Comparison of ENCODE assay signal across 31 mouse cellular contexts in genomic region chr11:53623573-53623972, GRCm38 (mm10). TPM values are rescaled to one million over a fixed set of nuclear protein-coding genes. Genes with fewer than 3 reads are reported as not detected.
DNase-seq lines count a peak whose midpoint lies in the region; ATAC-seq and TF ChIP-seq lines count a peak whose summit lies in the region.
"Had no signal": no experiment of that assay in that cellular context is flagged by ENCODE, and none has a peak within 500 bp of the region (broad histone marks: within the 10 kb centered on the region; RNA-seq: fewer than 3 reads in every experiment).

No protein-coding gene starts in this region.

- no peak for TF ChIP-seq RAD21 in MEL (IDR thresholded peaks at IDR 0.05; ENCODE audit: low read depth, low read length)

- H3K4me2 ChIP-seq in kidney, embryonic 16.5 days (replicated peaks; ENCODE audit: low read depth, low read length) = no peak overlapping the region
- H3K4me2 ChIP-seq: embryonic facial prominence, embryonic 13.5 days; embryonic facial prominence, embryonic 15.5 days; forebrain, embryonic 13.5 days; forebrain, embryonic 15.5 days had no signal

- H3K9ac ChIP-seq in MEL (ENCODE audit: control insufficient read depth, low read depth, low read length, poor library complexity, severe bottlenecking) = no peak overlapping the region
- H3K9ac ChIP-seq in kidney, embryonic 16.5 days (replicated peaks; ENCODE audit: low read length) = no peak overlapping the region
- H3K9ac ChIP-seq: embryonic facial prominence, embryonic 13.5 days; embryonic facial prominence, embryonic 15.5 days; forebrain, embryonic 13.5 days; forebrain, embryonic 15.5 days; forebrain, postnatal 0 days had no signal

- 72% methylated on average over 9 of the region's 9 CpGs for WGBS in kidney, embryonic 16.5 days

- peak overlapping the region; percentile 20 for H3K27ac ChIP-seq in MEL (ENCODE audit: control insufficient read depth, low read depth, low read length)
- no peak overlapping the region for H3K27ac ChIP-seq in kidney, embryonic 16.5 days (ENCODE audit: low read length)
- H3K27ac ChIP-seq: embryonic facial prominence, embryonic 13.5 days; embryonic facial prominence, embryonic 15.5 days; forebrain, embryonic 13.5 days; forebrain, embryonic 15.5 days had no signal

- peaks cover 0 to 72% of the 10 kb centered on the region in 2 experiments; a peak in 2 of 4 replicates for H3K36me3 ChIP-seq in MEL (ENCODE audit: control insufficient read depth in 1 of 2, insufficient read depth in 2 of 2, low read length in 2 of 2)
- no peaks in the 10 kb centered on the region for H3K36me3 ChIP-seq in kidney, embryonic 16.5 days (ENCODE audit: insufficient read depth, low read length)
- H3K36me3 ChIP-seq: embryonic facial prominence, embryonic 13.5 days; embryonic facial prominence, embryonic 15.5 days; forebrain, embryonic 15.5 days had no signal

- DNase-seq in MEL (ENCODE audit: low read depth, low spot score) = no peak
- no peak for DNase-seq in B cell, adult 2 months
- DNase-seq: adrenal gland, adult 8-10 months; adrenal gland, postnatal 14 days; adrenal gland, postnatal 36 days; cerebellum, adult 11 months; cerebellum, adult 18-20 months; cerebellum, adult 8-10 months; cerebellum, adult 9-11 months; cerebellum, postnatal 14 days; cerebellum, postnatal 36 days; embryo, embryonic 11 days; forebrain, postnatal 0 days had no signal

- no peak for TF ChIP-seq CTCF in MEL (IDR thresholded peaks at IDR 0.05 in 2 of 3, conservative IDR thresholded peaks at IDR 0.05 in 1 of 3; ENCODE audit: control insufficient read depth in 1 of 3, insufficient read depth in 1 of 3, low read depth in 2 of 3, low read length in 3 of 3, poor library complexity in 1 of 3, severe bottlenecking in 1 of 3)

- peak; percentile 79 for ATAC-seq in megakaryocyte, adult 5-6 weeks (ENCODE audit: poor library complexity, severe bottlenecking)
- peak; percentile 42 for ATAC-seq in monocyte, adult 5-6 weeks (replicated peaks; ENCODE audit: insufficient number of reproducible peaks, low FRiP score, low TSS enrichment, poor library complexity, severe bottlenecking)
- no peak for ATAC-seq in erythroid progenitor cell, adult 5-6 weeks (replicated peaks; ENCODE audit: low FRiP score, poor library complexity, severe bottlenecking)
- no peak for ATAC-seq in kidney, embryonic 16.5 days (ENCODE audit: low FRiP score, low TSS enrichment)
- ATAC-seq: activated CD4-positive, CD25-positive, alpha-beta regulatory T cell, adult 4 months; CD4-positive, CD25-positive, alpha-beta regulatory T cell, adult 4 months; forebrain, embryonic 13.5 days; forebrain, embryonic 15.5 days; forebrain, postnatal 0 days; Patski had no signal

- H3K4me3 ChIP-seq in MEL (ENCODE audit: control insufficient read depth in 1 of 2, insufficient read depth in 1 of 2, low read depth in 2 of 2, low read length in 2 of 2) = no peak overlapping the region
- no peak overlapping the region for H3K4me3 ChIP-seq in kidney, embryonic 16.5 days (ENCODE audit: low read length)
- H3K4me3 ChIP-seq: embryonic facial prominence, embryonic 13.5 days; embryonic facial prominence, embryonic 15.5 days; erythroblast, embryonic 14.5 days; forebrain, embryonic 13.5 days; forebrain, embryonic 15.5 days had no signal

- no peak for TF ChIP-seq POLR2A in MEL (IDR thresholded peaks at IDR 0.05; ENCODE audit: control insufficient read depth in 1 of 2, insufficient read depth in 1 of 2, low read depth in 1 of 2, low read length in 2 of 2, poor library complexity in 1 of 2)

- H3K79me2 ChIP-seq in MEL (ENCODE audit: control insufficient read depth, insufficient read depth, low read length, poor library complexity) = peaks cover 2% of the 10 kb centered on the region; the same call in 1 of the 2 replicates

- H3K27me3 ChIP-seq in MEL (ENCODE audit: control insufficient read depth in 1 of 2, insufficient read depth in 2 of 2, low read length in 2 of 2) = no peaks in the 10 kb centered on the region
- H3K27me3 ChIP-seq in kidney, embryonic 16.5 days (ENCODE audit: insufficient read depth, low read length) = no peaks in the 10 kb centered on the region
- H3K27me3 ChIP-seq: CH12.LX; embryonic facial prominence, embryonic 13.5 days; embryonic facial prominence, embryonic 15.5 days; forebrain, embryonic 13.5 days; forebrain, embryonic 15.5 days; Patski had no signal

- peak; percentile 65 to 78 for TF ChIP-seq EP300 in MEL (IDR thresholded peaks at IDR 0.05; ENCODE audit: low read depth in 1 of 2, low read length in 2 of 2)

- H3K4me1 ChIP-seq in MEL (ENCODE audit: control insufficient read depth in 1 of 2, insufficient read depth in 2 of 2, low read length in 2 of 2) = peaks cover 66 to 86% of the 10 kb centered on the region in 2 experiments
- no peaks in the 10 kb centered on the region for H3K4me1 ChIP-seq in kidney, embryonic 16.5 days (ENCODE audit: insufficient read depth, low read length)
- H3K4me1 ChIP-seq: embryonic facial prominence, embryonic 15.5 days; forebrain, embryonic 13.5 days; forebrain, embryonic 15.5 days had no signal

- no peaks in the 10 kb centered on the region for H3K9me3 ChIP-seq in MEL (replicated peaks; ENCODE audit: insufficient read depth, low read length)
- H3K9me3 ChIP-seq in kidney, embryonic 16.5 days (ENCODE audit: low read length) = no peaks in the 10 kb centered on the region
- H3K9me3 ChIP-seq: embryonic facial prominence, embryonic 13.5 days; embryonic facial prominence, embryonic 15.5 days; forebrain, embryonic 13.5 days; forebrain, embryonic 15.5 days had no signal

TF ChIP-seq in MEL, 35 proteins besides CTCF, POLR2A, EP300 and RAD21:
- peak; percentile 63 for TF ChIP-seq ETS1 (IDR thresholded peaks at IDR 0.05; ENCODE audit: low read depth, low read length)
- no peak for TF ChIP-seq ZKSCAN1 (IDR thresholded peaks at IDR 0.05; ENCODE audit: low read depth, low read length)
- TF ChIP-seq GATA1 (IDR thresholded peaks at IDR 0.05; ENCODE audit: low read depth, low read length) = peak; percentile 89
- TF ChIP-seq TCF12 (IDR thresholded peaks at IDR 0.05; ENCODE audit: low read depth, low read length) = 0 out of 2 replicates have a peak, but pooled peaks have one; percentile 35
- no peak for TF ChIP-seq MYB (IDR thresholded peaks at IDR 0.05; ENCODE audit: low read depth, low read length)
- TF ChIP-seq MXI1 (IDR thresholded peaks at IDR 0.05; ENCODE audit: low read depth, low read length) = no peak
- TF ChIP-seq USF1 (IDR thresholded peaks at IDR 0.05; ENCODE audit: low read depth, low read length) = no peak
- no peak for TF ChIP-seq MAFK (IDR thresholded peaks at IDR 0.05; ENCODE audit: borderline replicate concordance, low read depth, low read length)
- TF ChIP-seq MEF2A (IDR thresholded peaks at IDR 0.05; ENCODE audit: extremely low read depth, insufficient replicate concordance, low read depth, low read length, poor library complexity, severe bottlenecking) = no peak
- 0 out of 2 replicates have a peak, but pooled peaks have one; percentile 20 for TF ChIP-seq MAX (IDR thresholded peaks at IDR 0.05; ENCODE audit: low read length)

RNA-seq across cellular contexts. Expression of gene Il4, which starts 5.1 kb away (rescaled TPM):
- 9.4 and 10.4 TPM in 2 replicates for total RNA-seq in MEL (2012; rRNA removed)
- polyA plus RNA-seq in MEL (2012; ENCODE audit: insufficient read depth in 1 of 2, insufficient read length in 2 of 2, low read depth in 1 of 2, low replicate concordance in 2 of 2, missing spikeins in 1 of 2) = 1 to 10 TPM in 1 of 2 experiments, not detected in 1; 4.3 TPM
- 5.5 and 13.1 TPM in 2 replicates for total RNA-seq in megakaryocyte, adult 5-6 weeks (2015)
- 8.0 and 8.7 TPM in 2 replicates for total RNA-seq in megakaryocyte, adult 5-6 weeks (2017)
- total RNA-seq in monocyte, adult 5-6 weeks (2017) = 2.8 to 29.9 TPM (median 19.5 TPM) in 3 replicates
- total RNA-seq in erythroid progenitor cell, adult 5-6 weeks (2015; ENCODE audit: low replicate concordance) = 6.8 TPM in 1 of 2 replicates, not detected in the other
- not detected in 2 replicates for total RNA-seq in erythroid progenitor cell, adult 5-6 weeks (2017; ENCODE audit: low replicate concordance)
- 0.36 and 0.97 TPM in 2 replicates for polyA plus RNA-seq in kidney, embryonic 16.5 days (2015; fragmentation: Nextera tagmentation; extraction: Ambion mirVana)
- total RNA-seq: adrenal gland, adult 18-20 months; adrenal gland, adult 8-10 months; adrenal gland, postnatal 14 days; adrenal gland, postnatal 36 days; forebrain, postnatal 0 days had no signal
- polyA plus RNA-seq: brain, embryonic 14.5 days; erythroblast, embryonic 14.5 days had no signal

RNA-seq across cellular contexts. Expression of gene Il13, which starts 10.9 kb away (rescaled TPM):
- total RNA-seq in MEL (2012; rRNA removed) = not detected in 2 replicates
- polyA plus RNA-seq in MEL (2012; ENCODE audit: insufficient read depth in 1 of 2, insufficient read length in 2 of 2, low read depth in 1 of 2, low replicate concordance in 2 of 2, missing spikeins in 1 of 2) = not detected
- 0.18 TPM in 2 replicates for total RNA-seq in megakaryocyte, adult 5-6 weeks (2015)
- 0.28 and 0.62 TPM in 2 replicates for total RNA-seq in megakaryocyte, adult 5-6 weeks (2017)
- 0.29 to 2.5 TPM in 2 of 3 replicates, not detected in the other for total RNA-seq in monocyte, adult 5-6 weeks (2017)
- total RNA-seq in erythroid progenitor cell, adult 5-6 weeks (2015; ENCODE audit: low replicate concordance) = not detected in 2 replicates
- total RNA-seq in erythroid progenitor cell, adult 5-6 weeks (2017; ENCODE audit: low replicate concordance) = not detected in 2 replicates
- not detected in 2 replicates for polyA plus RNA-seq in kidney, embryonic 16.5 days (2015; fragmentation: Nextera tagmentation; extraction: Ambion mirVana)
- total RNA-seq: adrenal gland, adult 18-20 months; adrenal gland, adult 8-10 months; adrenal gland, postnatal 14 days; adrenal gland, postnatal 36 days; common myeloid progenitor, adult 5-6 weeks; forebrain, postnatal 0 days had no signal
- polyA plus RNA-seq: activated CD4-positive, CD25-positive, alpha-beta regulatory T cell, adult 4 months; brain, embryonic 14.5 days; CD4-positive, CD25-positive, alpha-beta regulatory T cell, adult 4 months; embryonic facial prominence, embryonic 11.5 days; embryonic facial prominence, embryonic 13.5 days; embryonic facial prominence, embryonic 15.5 days; erythroblast, embryonic 14.5 days; forebrain, embryonic 11.5 days; forebrain, embryonic 13.5 days; forebrain, embryonic 15.5 days; forebrain, postnatal 0 days; Patski had no signal

RNA-seq across cellular contexts. Expression of gene Kif3a, which starts 56.4 kb away (rescaled TPM):
- 13.6 and 14.2 TPM in 2 replicates for total RNA-seq in MEL (2012; rRNA removed)
- polyA plus RNA-seq in MEL (2012; ENCODE audit: insufficient read depth in 1 of 2, insufficient read length in 2 of 2, low read depth in 1 of 2, low replicate concordance in 2 of 2, missing spikeins in 1 of 2) = 10 to 100 TPM; 17.1 to 88.3 TPM
- total RNA-seq in megakaryocyte, adult 5-6 weeks (2015) = 2.5 and 4.1 TPM in 2 replicates
- 3.3 and 5.0 TPM in 2 replicates for total RNA-seq in megakaryocyte, adult 5-6 weeks (2017)
- 2.8 to 6.1 TPM (median 3.6 TPM) in 3 replicates for total RNA-seq in monocyte, adult 5-6 weeks (2017)
- 1.3 and 10.5 TPM in 2 replicates for total RNA-seq in erythroid progenitor cell, adult 5-6 weeks (2015; ENCODE audit: low replicate concordance)
- total RNA-seq in erythroid progenitor cell, adult 5-6 weeks (2017; ENCODE audit: low replicate concordance) = 3.5 and 4.6 TPM in 2 replicates
- 62.8 and 72.5 TPM in 2 replicates for polyA plus RNA-seq in kidney, embryonic 16.5 days (2015; fragmentation: Nextera tagmentation; extraction: Ambion mirVana)

Comparison
In these comparisons a context has a peak if more than half of its experiments do, and no peak if none do; other contexts are left out.
1. ATAC-seq: peak in megakaryocyte, adult 5-6 weeks (single experiment) and monocyte, adult 5-6 weeks (single experiment); none in erythroid progenitor cell, adult 5-6 weeks (single experiment) and kidney, embryonic 16.5 days (single experiment).